Mouse (Mus musculus) C3H10T1/2 (cell line): ENCODE data around the gene Gm28230. TPM values are rescaled to one million over a fixed set of nuclear protein-coding genes. Genes with fewer than 3 reads are reported as not detected.

Experiments used
- polyA plus RNA-seq, 2 experiments: library from polyadenylated mRNA; unstranded; fragments of >200 nt; fragmentation: generic; extraction: Trizol; gene quantifications; one replicate each; pipeline ENCODE4 v1.2.1; 2012; ENCODE audit warnings: missing spikeins in 2 of 2

The Gm28230 gene
- not detected for polyA plus RNA-seq

DNA sequence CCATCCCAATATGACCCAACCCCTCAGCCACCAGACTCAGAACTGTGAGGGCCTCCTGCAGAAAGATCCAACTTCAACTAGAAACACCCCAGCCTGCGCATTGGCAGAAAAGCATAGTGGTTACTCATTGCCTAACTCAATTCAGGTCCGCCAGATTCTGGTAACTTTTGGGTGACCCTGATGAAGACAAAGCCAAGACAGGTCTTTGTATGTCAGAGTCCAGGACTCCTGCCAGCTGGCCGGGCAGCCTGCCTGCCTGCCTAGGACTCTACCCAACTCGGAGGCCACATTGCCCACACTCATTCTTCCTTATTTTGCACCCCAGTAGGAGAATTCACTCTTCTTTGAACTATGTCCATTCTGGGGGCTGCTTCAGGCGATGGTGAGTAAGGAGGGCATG is at the start of gene Gm28230:
Gm28230 (plus strand) TSS at position 178 of the 400 bp plus-strand sequence.

DNA sequence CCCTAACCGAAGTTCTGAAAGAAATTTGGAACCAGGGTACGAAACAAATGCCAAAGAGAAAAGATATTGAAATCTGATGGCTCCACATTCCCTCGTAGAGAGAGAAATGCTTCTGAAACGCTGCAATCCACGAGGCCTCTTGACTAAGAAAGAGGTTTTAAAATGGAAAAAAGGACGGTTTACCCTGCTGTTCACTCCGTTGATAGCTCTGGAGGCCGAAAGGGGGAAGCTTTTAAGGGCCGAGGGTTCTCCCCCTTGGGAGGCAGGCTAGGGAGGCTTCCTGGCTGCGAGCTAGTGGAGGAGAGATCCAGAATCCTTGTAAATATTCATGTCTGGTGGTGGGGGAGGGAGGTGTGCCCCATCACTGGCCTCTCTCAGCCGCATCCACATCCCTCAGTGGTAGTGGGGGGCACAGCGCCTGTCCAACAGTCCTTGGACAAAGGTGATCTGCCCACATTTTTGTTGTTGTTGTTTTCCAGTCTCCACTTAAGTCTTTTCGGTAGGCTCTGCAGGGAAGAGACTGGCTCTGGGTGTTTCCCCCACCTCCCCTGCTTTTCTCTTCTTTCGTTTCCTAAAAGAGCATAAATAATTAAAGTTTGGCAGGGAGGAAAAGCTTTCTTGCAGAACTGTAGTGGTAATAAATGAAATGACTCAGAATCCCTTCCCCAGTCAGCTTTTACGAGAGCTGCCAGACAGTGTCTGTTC is 47.5 kb upstream of the Gm28230 start, which contains the start of gene Hoxd11:
Hoxd11 (plus strand) TSS at position 667 of the 705 bp plus-strand sequence.

DNA sequence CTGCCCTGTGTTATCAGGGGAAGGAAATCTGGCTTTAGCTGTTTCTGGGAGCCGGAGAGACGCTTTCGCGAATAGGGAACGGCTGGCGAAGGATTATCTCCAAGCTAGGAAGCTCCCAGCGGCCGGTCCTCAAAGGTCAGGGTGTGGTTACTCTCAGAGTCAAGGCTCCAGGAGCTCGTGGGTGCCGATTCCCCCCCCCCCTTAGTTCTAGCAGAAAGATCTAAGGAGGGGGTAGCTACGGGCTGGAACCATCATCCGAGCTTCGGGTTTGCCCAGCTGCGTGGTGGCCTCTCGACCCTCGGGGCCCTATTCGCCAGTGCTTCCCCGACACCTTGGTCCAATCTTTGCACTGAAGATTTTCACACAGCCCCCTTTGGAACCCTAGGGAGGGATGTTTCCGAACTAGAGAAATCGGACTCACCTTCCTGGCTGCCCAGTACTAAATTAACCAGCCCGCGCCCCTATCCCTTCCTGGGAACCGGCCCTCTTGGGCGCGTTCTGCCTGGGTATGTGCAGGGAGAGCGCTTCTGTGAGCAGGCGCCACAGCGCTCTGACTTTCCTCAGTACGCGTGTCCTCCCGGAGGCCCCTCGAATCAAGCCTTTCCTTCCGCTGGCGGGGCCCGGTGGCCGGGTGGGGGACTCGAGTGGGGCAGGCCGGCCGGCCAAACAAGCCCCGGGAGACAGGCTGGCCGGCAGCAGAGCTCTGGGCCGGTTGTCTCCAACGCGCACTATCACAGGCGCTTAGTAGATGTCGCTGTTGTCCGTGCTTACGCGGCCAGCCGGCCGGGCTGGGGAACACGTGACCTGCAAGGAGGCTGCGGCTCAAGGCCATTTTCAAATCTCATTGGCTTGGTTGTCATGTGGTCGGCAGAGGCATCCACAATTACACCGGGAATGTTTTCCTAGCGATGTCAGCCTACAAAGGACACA is 35.2 kb upstream of the Gm28230 start, which contains the start of gene Hoxd10:
Hoxd10 (plus strand) TSS at position 903 of the 930 bp plus-strand sequence.

DNA sequence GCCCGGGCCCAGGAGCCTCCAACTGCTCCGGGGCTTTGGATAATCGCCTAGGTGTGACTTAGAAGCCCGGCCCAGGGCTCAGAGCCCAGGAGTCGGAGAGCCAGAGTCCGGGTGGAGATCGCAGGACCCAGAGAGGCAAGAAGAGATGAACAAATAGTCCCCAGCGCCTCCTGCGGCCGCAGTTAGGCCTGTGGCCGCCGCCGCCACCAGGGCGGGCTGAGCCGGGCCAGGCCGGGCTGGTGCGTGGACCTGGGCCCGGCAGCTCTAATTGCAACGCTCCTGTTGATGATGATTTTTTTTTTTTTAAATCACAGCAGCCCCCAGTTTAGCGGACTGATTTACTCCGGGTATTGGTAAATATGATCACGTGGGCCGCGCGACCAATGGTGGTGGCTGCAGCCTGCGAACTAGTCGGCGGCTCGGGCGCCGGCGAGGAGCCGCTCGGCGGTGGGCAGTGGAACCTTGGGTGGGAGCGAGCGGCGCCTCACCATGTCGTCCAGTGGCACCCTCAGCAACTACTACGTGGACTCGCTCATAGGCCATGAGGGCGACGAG is 28.9 kb upstream of the Gm28230 start, which contains the start of gene Hoxd9:
Hoxd9 (plus strand) TSS at position 161 of the 555 bp plus-strand sequence.

DNA sequence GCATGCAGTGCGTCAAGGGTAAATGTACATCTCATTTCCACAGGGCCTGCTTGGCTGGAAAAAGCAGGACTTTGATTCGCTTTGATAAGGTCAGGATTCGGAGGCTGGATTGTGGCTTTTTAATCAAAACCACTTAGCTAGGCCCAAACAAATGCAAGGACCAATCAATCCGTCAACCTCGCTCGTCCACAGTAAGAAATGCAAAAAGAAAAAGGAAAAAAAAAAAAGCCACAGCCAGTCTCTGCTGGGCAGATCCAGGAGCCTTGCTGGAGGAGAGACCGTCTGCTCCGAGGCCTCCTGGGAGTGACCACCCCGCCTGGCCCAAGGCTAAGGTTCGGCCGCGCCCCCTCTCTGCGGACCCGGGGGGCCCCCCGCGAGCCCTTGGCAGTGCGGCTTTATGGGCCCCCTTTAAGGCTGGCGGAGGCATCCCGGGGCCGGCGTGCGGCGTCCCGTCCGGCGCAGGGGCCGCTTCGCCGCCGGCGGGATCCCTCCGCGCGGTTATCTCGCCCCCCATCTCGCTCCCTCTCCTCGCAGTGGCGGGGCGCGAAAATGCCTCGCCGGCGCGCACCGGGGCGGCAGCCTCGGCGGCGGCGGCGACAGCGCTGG is 22.0 kb upstream of the Gm28230 start, which contains the start of gene Hoxd8:
Hoxd8 (plus strand) TSS at position 223 of the 606 bp plus-strand sequence.

DNA sequence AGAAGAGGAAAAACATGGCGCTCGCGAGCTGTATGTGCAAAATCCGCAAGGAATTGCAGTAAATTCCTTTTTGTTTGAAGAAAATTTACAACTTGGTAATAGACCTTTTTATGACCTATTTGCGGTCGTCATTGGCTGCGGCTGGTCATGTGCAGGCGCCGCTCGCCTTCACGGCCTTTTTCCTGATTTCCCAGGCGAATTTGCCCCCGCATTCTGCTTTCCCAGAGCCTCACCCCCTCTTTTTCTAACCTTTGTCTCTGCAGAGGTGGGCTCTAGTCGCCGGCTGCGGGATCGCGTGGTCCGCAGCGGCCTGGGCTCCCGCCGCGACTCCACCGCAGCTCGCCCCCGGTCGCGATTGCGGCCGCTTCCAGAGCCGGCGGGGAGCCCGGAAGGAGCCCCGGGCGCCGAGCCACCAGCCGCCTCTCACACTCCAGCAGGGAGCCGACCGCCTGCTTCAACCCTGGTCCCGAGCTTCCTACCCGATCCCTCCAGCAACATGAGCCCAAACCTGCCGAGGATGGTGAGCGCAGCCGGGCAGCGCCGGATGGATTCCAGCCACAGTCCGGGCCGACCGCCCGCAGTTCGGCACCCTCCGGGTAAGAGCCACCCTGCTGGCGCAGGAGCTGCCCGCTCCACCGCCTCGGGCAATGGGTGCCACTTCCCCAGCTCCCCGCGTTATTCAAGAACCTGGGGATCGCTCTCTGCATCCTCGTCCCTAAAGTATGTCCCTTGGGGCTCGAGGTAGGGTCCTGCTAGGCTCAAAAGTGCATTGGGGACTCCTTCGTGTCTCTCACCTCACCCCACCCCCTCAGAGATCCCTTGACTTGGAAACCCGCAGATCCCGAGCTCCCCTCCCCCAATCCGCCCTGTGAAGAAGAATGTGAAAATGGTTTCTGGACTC is 14.6 kb upstream of the Gm28230 start, which contains the start of the genes Hoxd3 and Hoxd4:
Hoxd3 (plus strand) TSS at position 207 of the 901 bp plus-strand sequence.
Hoxd4 (plus strand) TSS at position 209 of the 901 bp plus-strand sequence.

DNA sequence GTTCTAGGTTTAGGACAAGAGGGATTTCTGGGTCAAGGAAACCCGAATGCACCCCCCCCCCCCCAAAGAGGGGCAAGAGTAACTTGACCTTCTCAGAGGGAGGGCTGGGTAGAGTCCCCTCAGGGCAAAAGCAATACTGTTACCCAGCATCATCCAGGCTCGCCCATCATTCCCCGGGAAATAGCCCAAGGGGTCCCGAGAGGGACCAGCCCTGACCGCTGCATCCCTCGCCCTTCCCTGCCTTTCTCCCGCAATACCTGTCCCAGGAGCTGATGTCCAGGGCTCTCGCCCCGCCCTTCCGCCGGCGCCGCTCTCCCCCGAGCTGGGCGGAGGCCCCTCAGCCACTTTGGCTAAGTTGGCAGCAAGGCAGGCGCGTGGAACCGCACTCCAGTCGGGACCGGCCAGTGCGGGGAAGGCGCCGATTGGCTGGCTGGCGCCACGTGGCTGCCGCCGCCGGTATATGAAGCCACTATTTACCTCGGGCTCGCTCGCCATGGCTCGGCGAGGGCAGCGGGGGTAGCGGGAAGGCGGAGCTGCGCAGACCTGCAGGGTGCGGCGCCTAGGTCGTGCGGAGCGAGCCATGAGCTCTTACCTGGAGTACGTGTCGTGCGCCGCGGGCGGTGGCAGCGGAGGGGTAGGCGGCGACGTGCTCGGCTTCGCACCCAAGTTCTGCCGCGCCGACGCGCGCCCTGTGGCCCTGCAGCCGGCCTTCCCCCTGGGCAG is 36.2 kb downstream of the Gm28230 start, which contains the start of gene Hoxd1:
Hoxd1 (plus strand) TSS at position 459 of the 723 bp plus-strand sequence.

Other genes starting within 250 kb of the Gm28230 start
- gene Lnpk, start 147.3 kb upstream of the Gm28230 start, polyA plus RNA-seq = 1 to 10 TPM in 1 of 2 experiments, under 1 TPM in 1; 0.34 to 2.5 TPM
- gene Evx2, start 67.2 kb upstream of the Gm28230 start, polyA plus RNA-seq = not detected
- not detected for gene Hoxd13, start 58.4 kb upstream of the Gm28230 start, polyA plus RNA-seq
- gene Hoxd12, start 51.7 kb upstream of the Gm28230 start, polyA plus RNA-seq = not detected
- gene Hoxd11, start 47.2 kb upstream of the Gm28230 start, polyA plus RNA-seq = not detected
- gene Hoxd10, start 34.8 kb upstream of the Gm28230 start, polyA plus RNA-seq = not detected
- not detected for gene Hoxd9, start 29.0 kb upstream of the Gm28230 start, polyA plus RNA-seq
- gene Hoxd8, start 22.1 kb upstream of the Gm28230 start, polyA plus RNA-seq = not detected
- not detected for gene Hoxd3, start 14.8 kb upstream of the Gm28230 start, polyA plus RNA-seq
- gene Hoxd4, start 14.8 kb upstream of the Gm28230 start, polyA plus RNA-seq = not detected
- not detected for gene Hoxd1, start 36.3 kb downstream of the Gm28230 start, polyA plus RNA-seq
- 10 to 100 TPM in 1 of 2 experiments, 1 to 10 TPM in 1; 1.9 to 26.6 TPM for gene Mtx2, start 99.1 kb downstream of the Gm28230 start, polyA plus RNA-seq